Mouse (Mus musculus) spleen, adult 2 months (tissue): ENCODE data around the gene Arhgap1.

Experiments used
- CTCF ChIP-seq: fragments of 200-500 bp; IDR thresholded peaks from 2 replicates; pipeline ENCODE4 v1.5.1; 2011; ENCODE audit warnings: mild to moderate bottlenecking, inconsistent platforms; ENCODE audit not compliant: insufficient read depth, insufficient read length, insufficient replicate concordance; ENCODE audit errors: extremely low read depth
- POLR2A ChIP-seq: fragments of 200-500 bp; IDR thresholded peaks from 2 replicates; pipeline ENCODE4 v1.6.1; 2011; ENCODE audit warnings: low read depth, low read length, inconsistent platforms

- TF ChIP-seq POLR2A: no peak
- no peak for TF ChIP-seq CTCF
Observed at GRCm38 (mm10) chr2:91632316-91632715, 17.3 kb upstream of the Arhgap1 start.
